Mouse (Mus musculus) forebrain, embryonic 11.5 days (tissue): ENCODE data around the gene Col6a5. TPM values are rescaled to one million over a fixed set of nuclear protein-coding genes. Genes with fewer than 3 reads are reported as not detected.
A peak's percentile ranks its signal among the peaks of the same experiment; 100 is the strongest.

Experiments
- ATAC-seq: fragments of 200-750 bp; cut with Nextera tagmentation; replicated peaks from 2 replicates; pipeline ENCODE4 v1.8.0; 2017; ENCODE audit warnings: moderate TSS enrichment; ENCODE audit not compliant: low FRiP score
- DNase-seq: peaks from one replicate; pipeline ENCODE4 v3.0.0-alpha.2; 2017; ENCODE audit warnings: low spot score
- H3K27ac ChIP-seq: fragments of 300-500 bp; sonication (generic); 2 replicates; pipeline ENCODE4 v1.5.1; 2014; ENCODE audit warnings: low read depth, low read length
- H3K27me3 ChIP-seq: fragments of 300-500 bp; sonication (generic); 2 replicates; pipeline ENCODE4 v1.6.1; 2014; ENCODE audit warnings: mild to moderate bottlenecking, low read length, mixed read lengths; ENCODE audit not compliant: control insufficient read depth, insufficient read depth
- H3K36me3 ChIP-seq: fragments of 300-500 bp; sonication (generic); 2 replicates; pipeline ENCODE4 v1.6.1; 2014; ENCODE audit warnings: mild to moderate bottlenecking, low read length, moderate library complexity, mixed read lengths; ENCODE audit not compliant: control insufficient read depth, insufficient read depth
- H3K4me1 ChIP-seq: fragments of 300-500 bp; sonication (generic); replicated peaks from 2 replicates; pipeline ENCODE4 v1.6.1; 2014; ENCODE audit warnings: low read length, mixed read lengths; ENCODE audit not compliant: control insufficient read depth, insufficient read depth
- H3K4me2 ChIP-seq: fragments of 300-500 bp; sonication (generic); 2 replicates; pipeline ENCODE4 v1.6.1; 2014; ENCODE audit warnings: low read depth, mild to moderate bottlenecking, low read length, moderate library complexity, mixed read lengths; ENCODE audit not compliant: severe bottlenecking
- H3K4me3 ChIP-seq: fragments of 300-500 bp; sonication (generic); 2 replicates; pipeline ENCODE4 v1.5.1; 2014; ENCODE audit warnings: low read depth, low read length
- H3K9ac ChIP-seq: fragments of 300-500 bp; sonication (generic); 2 replicates; pipeline ENCODE4 v1.6.1; 2014; ENCODE audit warnings: low read length
- H3K9me3 ChIP-seq: fragments of 300-500 bp; sonication (generic); 2 replicates; pipeline ENCODE4 v1.6.1; 2016; ENCODE audit warnings: low read length, mixed read lengths; ENCODE audit not compliant: control insufficient read depth
- WGBS: fragments of 180-500 bp; shearing (Covaris S2); extraction: QIAGEN DNeasy Blood & Tissue Kit; methylation state at CpG from one replicate; pipeline ENCODE4 v1.1.7; 2014; 5-methylcytosine and 5-hydroxymethylcytosine counted together
- polyA plus RNA-seq: library from polyadenylated mRNA; unstranded; fragments of >200 nt; fragmentation: Nextera tagmentation; extraction: Ambion mirVana; gene quantifications from 2 replicates; pipeline ENCODE4 v1.2.1, GENCODE M21; 2014

Gene Col6a5
- polyA plus RNA-seq, 1 experiment from 2014 or later = not detected

- Histone ChIP-seq H3K9me3 (no peaks in the 10 kb centered on the region), H3K27ac (no peak within 1 kb of the TSS), H3K27me3 (no peaks in the 10 kb centered on the region), H3K36me3 (no peaks in the 10 kb centered on the region), H3K4me1 (no peaks in the 10 kb centered on the region; the same call in 1 of the 2 replicates), H3K4me2 (peak within 1 kb of the TSS; percentile 27; the same call in 1 of the 2 replicates), H3K9ac (no peak within 1 kb of the TSS), H3K4me3 (no peak within 1 kb of the TSS)
- DNase-seq (peak; percentile 51), ATAC-seq (no peak)
- 23% methylated on average over 20 of the region's 20 CpGs for WGBS
Observed at GRCm38 (mm10) chr9:105827791-105828385, 132.6 kb downstream of the Col6a5 start, which contains the start of gene Col6a6. TSS of gene Col6a6 (minus strand) at chr9:105828160.

GRCm38 (mm10) chr9:105827076-105827647, 133.3 kb downstream of the Col6a5 start:
- H3K9me3 ChIP-seq = no peaks in the 10 kb centered on the region
- H3K27ac ChIP-seq = no peak overlapping the region
- no peak overlapping the region for H3K4me2 ChIP-seq
- no peak overlapping the region for H3K9ac ChIP-seq
- H3K36me3 ChIP-seq = no peaks in the 10 kb centered on the region
- no peak for ATAC-seq
- no peaks in the 10 kb centered on the region for H3K27me3 ChIP-seq
- no peak for DNase-seq
- H3K4me1 ChIP-seq = no peaks in the 10 kb centered on the region; the same call in 1 of the 2 replicates
- H3K4me3 ChIP-seq = no peak overlapping the region
- 76% methylated on average over 8 of the region's 8 CpGs for WGBS

- Histone ChIP-seq H3K4me3 (no peak overlapping the region), H3K4me1 (no peaks in the 10 kb centered on the region), H3K4me2 (no peak overlapping the region), H3K9me3 (no peaks in the 10 kb centered on the region), H3K9ac (no peak overlapping the region), H3K36me3 (no peaks in the 10 kb centered on the region), H3K27ac (no peak overlapping the region), H3K27me3 (no peaks in the 10 kb centered on the region)
- ATAC-seq = no peak
- DNase-seq = no peak
- WGBS = 90% methylated on average over 6 of the region's 6 CpGs
Observed at GRCm38 (mm10) chr9:105820711-105821110, 139.7 kb downstream of the Col6a5 start.

- DNase-seq (no peak), ATAC-seq (no peak)
- no peak overlapping the region for H3K4me2 ChIP-seq
Observed at GRCm38 (mm10) chr9:105819155-105819709, 141.2 kb downstream of the Col6a5 start.

GRCm38 (mm10) chr9:105814436-105814835, 146.0 kb downstream of the Col6a5 start:
- Histone ChIP-seq H3K36me3 (no peaks in the 10 kb centered on the region), H3K27ac (no peak overlapping the region), H3K4me2 (no peak overlapping the region), H3K9ac (no peak overlapping the region), H3K4me1 (no peaks in the 10 kb centered on the region), H3K27me3 (no peaks in the 10 kb centered on the region), H3K4me3 (no peak overlapping the region), H3K9me3 (no peaks in the 10 kb centered on the region)
- ATAC-seq (no peak), DNase-seq (no peak)
- WGBS = 88% methylated on average over 5 of the region's 5 CpGs

More at GRCm38 (mm10) chr9:105819155-105819709, 141.2 kb downstream of the Col6a5 start:
- H3K27me3 ChIP-seq = no peaks in the 10 kb centered on the region
- H3K27ac ChIP-seq = no peak overlapping the region
- WGBS = 72% methylated on average over 29 of the region's 29 CpGs
- H3K4me3 ChIP-seq = no peak overlapping the region
- H3K9ac ChIP-seq = no peak overlapping the region
- H3K9me3 ChIP-seq = no peaks in the 10 kb centered on the region
- H3K4me1 ChIP-seq = no peaks in the 10 kb centered on the region
- no peaks in the 10 kb centered on the region for H3K36me3 ChIP-seq

- Histone ChIP-seq H3K4me3 (no peak overlapping the region), H3K27me3 (no peaks in the 10 kb centered on the region), H3K4me2 (no peak overlapping the region), H3K4me1 (no peaks in the 10 kb centered on the region), H3K9me3 (no peaks in the 10 kb centered on the region), H3K9ac (no peak overlapping the region), H3K36me3 (no peaks in the 10 kb centered on the region), H3K27ac (no peak overlapping the region)
- DNase-seq (no peak), ATAC-seq (no peak)
- WGBS = 56% methylated on average over 7 of the region's 7 CpGs
Observed at GRCm38 (mm10) chr9:105811458-105811857, 149.0 kb downstream of the Col6a5 start.

- 89% methylated on average over 17 of the region's 17 CpGs for WGBS
- no peaks in the 10 kb centered on the region for H3K36me3 ChIP-seq
- DNase-seq = no peak
- no peak overlapping the region for H3K4me3 ChIP-seq
- no peaks in the 10 kb centered on the region for H3K27me3 ChIP-seq
- no peak overlapping the region for H3K4me2 ChIP-seq
- no peak for ATAC-seq
- no peak overlapping the region for H3K27ac ChIP-seq
- H3K9me3 ChIP-seq = no peaks in the 10 kb centered on the region
- H3K4me1 ChIP-seq = no peaks in the 10 kb centered on the region
- H3K9ac ChIP-seq = no peak overlapping the region
Observed at GRCm38 (mm10) chr9:105808920-105809505, 151.4 kb downstream of the Col6a5 start.
